Mouse (Mus musculus): ENCODE results near the gene Amotl2. TPM values are rescaled to one million over a fixed set of nuclear protein-coding genes. Genes with fewer than 3 reads are reported as not detected.

Amotl2 gene
- polyA plus RNA-seq, 1 experiment from 2014 or later, result 44.5 TPM

DNA sequence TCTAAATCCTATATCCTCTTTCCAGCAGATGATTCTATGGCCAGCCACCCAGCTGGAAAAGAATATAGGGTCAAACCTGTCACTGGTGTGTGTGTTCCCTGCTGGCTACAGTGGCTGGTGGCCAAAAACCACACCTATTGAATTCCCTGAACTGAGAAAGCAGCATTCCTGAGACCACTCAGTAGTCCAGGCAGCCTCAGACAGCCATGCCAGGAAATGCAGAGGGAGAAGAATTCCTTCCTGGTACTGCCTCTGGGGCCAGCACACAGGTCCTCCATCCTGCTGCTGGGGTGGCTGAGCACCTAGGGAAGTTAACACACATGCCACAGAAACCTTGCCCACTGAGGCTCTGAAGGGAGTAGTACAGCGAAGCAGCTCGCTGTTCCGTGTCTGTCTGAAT lies 50.3 kb downstream of the Amotl2 start:
- Histone ChIP-seq H3K4me1 (ENCODE audit: control insufficient read depth, insufficient read depth, low read length) (peaks cover 6% of the 10 kb centered on the region; the same call in 1 of the 2 replicates), H3K36me3 (ENCODE audit: control insufficient read depth, insufficient read depth, low read length) (no peaks in the 10 kb centered on the region), H3K4me2 (ENCODE audit: low read depth, low read length) (no peak overlapping the region), H3K27me3 (replicated peaks; ENCODE audit: control insufficient read depth, insufficient read depth, low read length) (no peaks in the 10 kb centered on the region), H3K9ac (ENCODE audit: low read depth, low read length) (no peak overlapping the region), H3K4me3 (ENCODE audit: low read depth, low read length) (no peak overlapping the region), H3K27ac (replicated peaks; ENCODE audit: low read depth, low read length) (no peak overlapping the region), H3K9me3 (ENCODE audit: control insufficient read depth, low read length) (no peaks in the 10 kb centered on the region)
- WGBS, result 64% methylated on average over 3 of the region's 3 CpGs
- DNase-seq (ENCODE audit: low spot score), result peak; percentile 48
- no peak for ATAC-seq (ENCODE audit: low read depth)

- H3K9me3 ChIP-seq (ENCODE audit: control insufficient read depth, low read length), result no peaks in the 10 kb centered on the region
- H3K36me3 ChIP-seq (ENCODE audit: control insufficient read depth, insufficient read depth, low read length), result no peaks in the 10 kb centered on the region
- H3K4me1 ChIP-seq (ENCODE audit: control insufficient read depth, insufficient read depth, low read length), result no peaks in the 10 kb centered on the region
- H3K9ac ChIP-seq (ENCODE audit: low read depth, low read length), result no peak overlapping the region
- no peak overlapping the region for H3K27ac ChIP-seq (replicated peaks; ENCODE audit: low read depth, low read length)
- ATAC-seq (ENCODE audit: low read depth), result no peak
- no peak overlapping the region for H3K4me2 ChIP-seq (ENCODE audit: low read depth, low read length)
- H3K27me3 ChIP-seq (replicated peaks; ENCODE audit: control insufficient read depth, insufficient read depth, low read length), result no peaks in the 10 kb centered on the region
- 36% methylated on average over 3 of the region's 3 CpGs for WGBS
- DNase-seq (ENCODE audit: low spot score), result no peak
- H3K4me3 ChIP-seq (ENCODE audit: low read depth, low read length), result no peak overlapping the region
Measured at GRCm38 (mm10) chr9:102769257-102769656, 52.8 kb downstream of the Amotl2 start.

GRCm38 (mm10) chr9:102770190-102770589 lies 53.7 kb downstream of the Amotl2 start:
- H3K9me3 ChIP-seq (ENCODE audit: control insufficient read depth, low read length), result no peaks in the 10 kb centered on the region
- no peak overlapping the region for H3K9ac ChIP-seq (ENCODE audit: low read depth, low read length)
- H3K27me3 ChIP-seq (replicated peaks; ENCODE audit: control insufficient read depth, insufficient read depth, low read length), result no peaks in the 10 kb centered on the region
- H3K4me1 ChIP-seq (ENCODE audit: control insufficient read depth, insufficient read depth, low read length), result no peaks in the 10 kb centered on the region
- ATAC-seq (ENCODE audit: low read depth) (no peak), DNase-seq (ENCODE audit: low spot score) (no peak)
- no peak overlapping the region for H3K27ac ChIP-seq (replicated peaks; ENCODE audit: low read depth, low read length)
- no peaks in the 10 kb centered on the region for H3K36me3 ChIP-seq (ENCODE audit: control insufficient read depth, insufficient read depth, low read length)
- 71% methylated on average over 16 of the region's 16 CpGs for WGBS
- no peak overlapping the region for H3K4me2 ChIP-seq (ENCODE audit: low read depth, low read length)
- H3K4me3 ChIP-seq (ENCODE audit: low read depth, low read length), result no peak overlapping the region

DNA sequence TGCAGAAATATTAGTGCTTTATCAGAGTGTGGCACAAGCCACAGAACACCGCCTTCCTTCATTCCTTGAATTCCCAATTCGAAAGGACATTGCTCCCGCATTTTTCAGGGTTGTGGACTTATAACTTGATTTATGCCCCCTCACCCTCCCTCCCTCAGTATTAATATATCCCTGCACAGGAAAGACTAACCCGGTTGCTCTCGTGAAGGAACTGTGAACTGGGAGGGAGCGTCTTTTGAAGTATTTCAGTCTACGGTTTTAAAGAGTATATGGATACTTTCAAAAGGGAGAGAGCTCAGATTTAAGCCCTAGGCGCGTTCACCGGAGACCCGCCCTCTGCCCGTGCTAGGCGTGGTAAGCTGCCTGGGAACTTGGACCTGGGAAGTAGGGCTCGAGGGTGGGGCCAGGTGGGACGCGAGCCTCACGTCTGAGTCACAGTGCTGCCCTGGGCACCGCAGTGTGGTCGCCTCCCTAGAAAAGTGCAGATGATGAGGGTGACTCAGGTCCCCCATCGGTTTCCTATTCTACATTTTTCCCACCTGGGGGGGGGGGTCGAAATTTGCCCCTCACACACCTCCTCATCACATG lies 54.9 kb downstream of the Amotl2 start:
- Histone ChIP-seq H3K27ac (replicated peaks; ENCODE audit: low read depth, low read length) (no peak overlapping the region), H3K36me3 (ENCODE audit: control insufficient read depth, insufficient read depth, low read length) (no peaks in the 10 kb centered on the region), H3K9ac (ENCODE audit: low read depth, low read length) (no peak overlapping the region), H3K4me2 (ENCODE audit: low read depth, low read length) (no peak overlapping the region), H3K4me3 (ENCODE audit: low read depth, low read length) (no peak overlapping the region), H3K27me3 (replicated peaks; ENCODE audit: control insufficient read depth, insufficient read depth, low read length) (no peaks in the 10 kb centered on the region), H3K9me3 (ENCODE audit: control insufficient read depth, low read length) (no peaks in the 10 kb centered on the region), H3K4me1 (ENCODE audit: control insufficient read depth, insufficient read depth, low read length) (no peaks in the 10 kb centered on the region)
- DNase-seq (ENCODE audit: low spot score) (no peak), ATAC-seq (ENCODE audit: low read depth) (peak; percentile 62)
- WGBS, result 37% methylated on average over 15 of the region's 21 CpGs

DNA sequence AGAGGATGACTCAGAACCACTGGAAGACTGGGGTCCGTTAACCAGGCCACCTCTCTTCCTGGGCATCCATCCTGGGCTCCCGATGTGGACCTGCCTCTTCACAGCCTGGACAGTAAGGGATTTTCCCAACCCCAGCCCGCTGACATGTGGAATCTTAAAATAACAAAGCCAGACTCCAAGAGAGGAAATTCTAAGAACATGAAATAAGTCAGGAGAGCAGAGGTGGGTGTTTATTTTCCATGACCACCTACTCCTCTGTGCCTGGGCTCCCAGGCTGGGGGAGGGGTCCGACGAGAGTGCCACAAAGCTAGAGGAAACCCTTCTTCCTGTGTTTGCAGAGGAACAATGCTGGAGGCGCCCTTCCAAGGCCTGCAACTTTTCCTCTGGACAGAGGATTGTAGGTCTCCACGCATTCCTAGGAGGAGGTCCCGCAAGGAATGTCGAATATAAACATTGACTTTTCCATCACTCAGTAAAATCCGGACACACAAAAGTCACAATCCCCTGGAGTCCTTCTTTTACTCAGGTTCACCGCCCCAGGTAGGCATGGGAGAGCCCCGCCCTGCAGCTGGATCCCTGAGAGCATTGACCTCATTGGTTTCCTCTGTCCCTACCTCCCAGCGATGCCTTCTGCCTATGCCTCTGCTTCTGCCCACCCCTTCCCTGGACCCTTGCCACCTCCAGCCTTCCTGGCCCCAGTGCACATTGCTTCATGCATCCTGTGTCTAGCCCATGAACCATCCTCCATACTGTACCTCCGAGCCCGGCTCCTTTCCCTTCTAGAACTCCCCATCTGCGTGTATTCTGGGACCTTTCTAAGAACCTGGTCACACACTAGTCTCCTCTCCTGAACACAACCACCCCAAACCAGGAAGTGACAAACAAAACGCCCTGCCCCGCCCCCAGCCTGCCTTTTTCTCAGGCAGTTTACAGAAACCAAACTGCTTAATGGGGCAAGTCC lies 61.4 kb downstream of the Amotl2 start:
- ATAC-seq (ENCODE audit: low read depth), result no peak

DNA sequence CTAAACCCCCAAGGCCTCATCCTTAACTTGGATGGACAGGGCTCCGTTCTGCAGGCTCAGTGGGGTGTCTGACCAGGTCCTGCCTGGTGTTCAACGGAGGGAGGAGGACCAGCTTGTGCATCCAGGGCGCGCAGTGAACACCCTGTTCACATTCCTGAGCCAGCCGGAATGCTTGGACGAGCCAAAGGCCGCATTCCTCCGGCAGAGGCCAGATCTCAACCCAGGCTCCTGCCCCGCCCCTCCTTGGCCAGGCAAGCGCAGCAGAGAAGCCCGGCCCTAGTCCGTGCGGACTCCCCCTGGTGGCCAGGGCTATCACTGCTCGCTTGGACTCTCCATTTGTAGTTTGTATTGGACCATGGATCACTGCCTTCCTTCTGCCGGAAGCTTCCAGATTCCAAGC lies 63.0 kb downstream of the Amotl2 start:
- no peaks in the 10 kb centered on the region for H3K27me3 ChIP-seq (replicated peaks; ENCODE audit: control insufficient read depth, insufficient read depth, low read length)
- H3K4me3 ChIP-seq (ENCODE audit: low read depth, low read length), result no peak overlapping the region
- peak overlapping the region; percentile 24; the same call in 1 of the 2 replicates for H3K4me2 ChIP-seq (ENCODE audit: low read depth, low read length)
- H3K4me1 ChIP-seq (ENCODE audit: control insufficient read depth, insufficient read depth, low read length), result peaks cover 39% of the 10 kb centered on the region
- no peak overlapping the region for H3K27ac ChIP-seq (replicated peaks; ENCODE audit: low read depth, low read length)
- H3K9ac ChIP-seq (ENCODE audit: low read depth, low read length), result no peak overlapping the region
- H3K9me3 ChIP-seq (ENCODE audit: control insufficient read depth, low read length), result no peaks in the 10 kb centered on the region
- no peaks in the 10 kb centered on the region for H3K36me3 ChIP-seq (ENCODE audit: control insufficient read depth, insufficient read depth, low read length)
- WGBS, result 6% methylated on average over 13 of the region's 15 CpGs
- ATAC-seq (ENCODE audit: low read depth), result peak; percentile 89
- peak; percentile 87 for DNase-seq (ENCODE audit: low spot score)

More for the DNA sequence above, 61.4 kb downstream of the Amotl2 start:
- Histone ChIP-seq H3K9me3 (ENCODE audit: control insufficient read depth, low read length) (no peaks in the 10 kb centered on the region), H3K4me3 (ENCODE audit: low read depth, low read length) (no peak overlapping the region), H3K27me3 (replicated peaks; ENCODE audit: control insufficient read depth, insufficient read depth, low read length) (no peaks in the 10 kb centered on the region), H3K36me3 (ENCODE audit: control insufficient read depth, insufficient read depth, low read length) (no peaks in the 10 kb centered on the region), H3K27ac (replicated peaks; ENCODE audit: low read depth, low read length) (peak overlapping the region; percentile 58), H3K4me1 (ENCODE audit: control insufficient read depth, insufficient read depth, low read length) (peaks cover 28% of the 10 kb centered on the region), H3K9ac (ENCODE audit: low read depth, low read length) (no peak overlapping the region), H3K4me2 (ENCODE audit: low read depth, low read length) (no peak overlapping the region)
- WGBS, result 51% methylated on average over 18 of the region's 18 CpGs
- DNase-seq (ENCODE audit: low spot score), result no peak

Other genes with a start within 250 kb of the Amotl2 start
- gene Ky, start 210.9 kb upstream of the Amotl2 start, polyA plus RNA-seq (2014; fragmentation: Nextera tagmentation; extraction: Ambion mirVana), result 2.1 and 2.7 TPM in 2 replicates
- 175 and 190 TPM in 2 replicates for gene Anapc13, start 90.4 kb upstream of the Amotl2 start, polyA plus RNA-seq (2014; fragmentation: Nextera tagmentation; extraction: Ambion mirVana)
- gene Cep63, start 90.1 kb upstream of the Amotl2 start, polyA plus RNA-seq (2014; fragmentation: Nextera tagmentation; extraction: Ambion mirVana), result 40.7 and 47.0 TPM in 2 replicates
- 30.0 and 31.1 TPM in 2 replicates for gene Ryk, start 118.2 kb downstream of the Amotl2 start, polyA plus RNA-seq (2014; fragmentation: Nextera tagmentation; extraction: Ambion mirVana)

Measured in embryonic facial prominence, embryonic 14.5 days (tissue).